Mouse (Mus musculus) T-helper 2 cell (primary cell): ENCODE data around the gene Etv2.

Experiments
- in situ Hi-C: fragments of 300-600 bp; cut with MboI, MseI; formaldehyde crosslinking; loops from one replicate; pipeline ENCODE4 v1.15.1; 2025; ENCODE audit warnings: high pct_unique_total_duplicates

Gene Etv2

DNA sequence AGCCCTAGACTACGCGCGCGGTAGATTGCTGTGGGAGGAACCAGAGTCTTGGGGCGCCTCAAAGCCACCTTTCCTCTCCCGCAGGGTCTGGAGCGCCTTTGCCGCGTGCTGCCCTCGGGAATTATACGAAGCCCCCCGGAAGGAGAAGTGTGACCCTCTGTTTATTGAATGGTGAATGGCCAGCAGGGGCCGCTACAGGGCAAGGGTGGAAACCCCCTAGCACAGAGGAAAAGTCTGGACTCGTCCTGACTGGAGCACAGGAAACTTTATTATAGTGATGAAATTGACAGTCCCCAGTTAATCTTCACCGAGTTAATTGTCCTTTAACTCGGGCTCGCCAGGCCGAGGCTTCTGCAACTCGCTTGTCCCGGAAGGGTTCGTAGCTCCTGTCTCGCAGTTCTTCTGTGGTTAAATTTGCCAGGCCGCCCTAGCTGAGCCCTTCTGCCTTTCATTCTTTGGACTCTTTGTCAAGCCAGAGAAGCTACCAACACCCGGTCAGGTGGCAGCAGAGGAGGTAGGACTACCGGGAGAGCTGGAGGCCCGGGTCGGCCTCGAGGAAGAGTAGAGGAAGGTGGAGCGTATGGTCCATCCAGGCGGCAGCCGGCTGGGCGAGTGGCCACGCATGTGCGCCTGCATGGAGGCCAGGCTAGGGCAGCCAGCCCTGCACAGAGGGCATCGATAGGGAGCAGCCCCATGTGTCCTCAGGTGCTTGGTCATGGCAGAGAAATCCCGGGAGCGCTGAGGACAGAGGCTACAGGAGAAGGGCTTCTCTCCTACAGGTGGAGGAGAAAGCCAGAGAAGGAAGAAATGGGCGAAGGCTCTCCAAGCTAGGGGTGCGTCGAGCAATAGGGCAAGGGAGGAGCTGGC lies 46.0 kb downstream of the Etv2 start:
- in situ Hi-C loops: no loop called here

DNA sequence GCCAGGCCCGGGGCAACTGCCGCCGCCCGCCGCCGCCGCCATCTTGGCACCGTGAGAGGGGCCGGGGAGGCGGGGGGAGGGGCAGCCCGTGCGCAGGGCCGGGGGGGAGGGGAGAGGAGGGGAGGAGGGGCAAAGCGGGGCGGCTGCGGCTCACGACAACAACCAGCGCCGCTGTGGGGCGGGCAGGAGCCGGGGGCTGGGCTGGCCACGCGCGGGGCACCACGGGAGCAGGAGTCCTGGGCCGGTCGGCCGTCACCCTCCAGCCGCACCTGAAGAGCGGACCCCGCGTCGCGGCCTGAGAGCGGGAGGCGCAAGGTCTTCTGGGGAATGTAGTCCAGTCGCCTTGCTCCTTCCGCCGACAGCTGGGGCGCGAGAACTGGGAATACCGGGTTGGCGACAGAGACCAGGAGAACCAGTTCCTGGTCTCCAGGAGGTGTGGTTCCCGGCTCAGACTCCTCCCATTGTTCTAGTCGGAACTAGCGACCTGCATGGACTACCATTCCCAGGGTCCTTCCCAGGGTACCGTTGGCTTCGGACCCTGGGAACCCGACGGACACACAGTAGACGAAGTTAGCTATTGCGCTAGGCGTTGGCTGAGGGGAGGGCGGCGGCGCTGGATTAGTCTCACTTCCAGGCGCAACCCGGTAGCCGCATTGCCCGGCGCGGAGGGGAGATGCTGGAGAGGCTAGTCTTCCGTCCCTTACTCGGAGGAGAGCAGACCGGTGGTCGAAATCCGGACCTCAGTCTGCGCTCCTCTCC lies 46.8 kb downstream of the Etv2 start, which contains the start of gene Kmt2b:
Gene Kmt2b (minus strand): TSS at position 51 of the 759 bp plus-strand sequence.
- in situ Hi-C loops: no loop called here

DNA sequence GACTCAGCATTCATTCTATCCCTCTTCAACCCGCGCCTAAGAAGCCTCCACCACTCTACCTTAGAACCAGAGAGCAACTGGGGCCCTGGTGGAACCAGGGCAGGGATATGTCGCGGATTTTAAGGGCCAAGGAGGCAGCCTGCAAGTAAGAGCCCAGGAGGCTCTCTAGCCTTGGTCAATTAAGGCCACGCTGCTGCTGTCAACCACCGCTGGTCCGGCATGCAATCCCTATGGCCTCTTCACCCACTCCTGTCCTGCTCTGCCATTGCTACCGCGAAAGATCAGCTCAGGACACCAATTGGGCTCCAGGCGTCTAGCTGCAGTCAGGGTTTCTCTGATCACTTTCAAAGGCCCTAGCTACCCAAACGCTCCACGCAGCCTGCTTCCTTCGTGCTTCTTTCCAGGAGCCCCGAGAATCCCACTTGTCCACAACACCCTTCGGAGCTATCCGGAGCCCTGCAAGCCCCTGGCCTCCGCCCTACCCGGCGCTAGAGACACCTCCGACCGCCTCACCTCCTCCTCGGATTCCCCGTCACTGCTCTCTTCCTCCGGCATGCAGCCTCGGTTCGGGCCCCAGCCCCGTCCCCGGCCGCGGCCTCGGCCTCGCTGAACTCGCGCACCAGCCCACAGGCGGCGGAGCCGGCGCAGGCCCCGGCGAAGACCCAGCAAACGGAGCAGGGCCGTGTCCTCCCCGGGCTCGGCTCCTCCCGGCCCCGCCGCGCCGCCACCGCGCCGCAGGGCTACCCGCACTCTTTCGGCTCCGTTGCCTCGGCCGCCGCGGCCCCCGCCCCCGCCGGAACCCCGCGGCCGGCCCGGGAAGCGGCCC lies 47.6 kb downstream of the Etv2 start:
- in situ Hi-C loops: no loop called here

DNA sequence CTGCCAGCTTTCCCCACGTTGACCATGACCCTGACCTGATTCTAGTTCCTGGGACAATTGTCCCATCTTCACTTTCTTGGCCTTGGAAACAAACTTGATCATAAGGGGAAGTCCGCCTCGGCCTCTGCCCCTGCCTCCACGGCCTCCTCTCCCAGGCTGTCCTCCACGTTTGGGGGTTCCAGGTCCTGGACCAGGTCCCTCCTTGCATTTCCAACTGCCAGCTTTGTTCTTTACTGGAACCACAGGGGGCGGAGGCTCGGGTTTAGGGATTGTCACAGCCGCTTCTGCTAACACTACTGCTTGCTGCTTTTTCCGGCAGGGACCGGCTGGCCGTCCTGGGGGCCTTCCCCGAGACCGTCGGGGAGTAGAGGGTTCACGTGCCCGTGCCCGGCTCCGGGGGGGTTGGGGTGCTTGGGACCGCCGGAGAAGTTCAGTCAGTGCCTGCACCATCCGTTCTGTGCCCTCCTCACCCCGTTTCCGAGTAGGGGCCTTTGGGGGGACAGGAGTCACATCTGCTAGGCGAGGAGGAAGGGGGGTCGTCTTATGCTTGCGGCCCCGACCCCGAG lies 49.1 kb downstream of the Etv2 start:
- in situ Hi-C loops: no loop called here

DNA sequence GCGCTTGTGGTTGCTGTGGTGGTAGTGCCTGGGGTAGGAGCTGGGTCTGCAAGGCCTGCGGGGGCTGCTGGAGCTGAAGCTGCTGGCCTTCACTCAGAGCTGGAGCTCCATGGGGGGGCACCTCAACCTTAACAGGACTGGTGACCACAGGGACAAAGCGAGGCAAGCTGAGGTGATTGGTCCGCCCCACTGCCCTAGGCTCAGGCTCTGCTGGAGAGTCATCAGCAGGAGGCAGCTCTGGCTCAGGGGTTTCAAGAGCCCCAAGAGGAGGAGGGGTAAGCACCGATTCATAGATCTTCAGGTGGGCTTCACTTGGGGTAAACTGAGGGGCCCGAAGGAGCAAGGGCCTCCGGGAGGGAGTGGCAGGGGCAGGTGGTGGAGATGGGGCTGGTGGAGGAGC lies 50.5 kb downstream of the Etv2 start:
- in situ Hi-C loops: no loop called here

DNA sequence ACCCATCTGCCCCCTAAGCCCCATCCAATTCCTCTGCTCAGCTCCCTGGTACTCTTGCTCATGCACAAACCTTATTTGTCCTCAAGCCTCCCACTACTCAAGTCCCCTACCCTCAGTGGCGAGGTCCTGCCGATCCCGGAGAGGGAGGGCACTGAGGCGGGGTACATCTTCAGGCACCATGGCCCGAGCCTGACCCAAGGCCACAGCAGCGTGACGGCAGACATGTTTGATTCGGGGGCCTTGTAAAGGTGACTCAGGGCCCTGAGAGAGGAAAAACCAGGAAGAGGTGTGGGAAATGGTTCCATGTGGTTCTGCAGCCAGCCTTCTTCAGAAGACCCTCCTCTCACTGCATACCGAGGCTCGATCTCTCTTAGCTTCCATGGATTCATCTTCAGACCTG lies 51.3 kb downstream of the Etv2 start:
- in situ Hi-C loops: loop anchor here (5.0 kb wide), 1 partner anchor 33 kb away; no protein-coding TSS in a partner anchor
